8 mouse cellular contexts compared by ENCODE assay signal in the genomic region with DNA sequence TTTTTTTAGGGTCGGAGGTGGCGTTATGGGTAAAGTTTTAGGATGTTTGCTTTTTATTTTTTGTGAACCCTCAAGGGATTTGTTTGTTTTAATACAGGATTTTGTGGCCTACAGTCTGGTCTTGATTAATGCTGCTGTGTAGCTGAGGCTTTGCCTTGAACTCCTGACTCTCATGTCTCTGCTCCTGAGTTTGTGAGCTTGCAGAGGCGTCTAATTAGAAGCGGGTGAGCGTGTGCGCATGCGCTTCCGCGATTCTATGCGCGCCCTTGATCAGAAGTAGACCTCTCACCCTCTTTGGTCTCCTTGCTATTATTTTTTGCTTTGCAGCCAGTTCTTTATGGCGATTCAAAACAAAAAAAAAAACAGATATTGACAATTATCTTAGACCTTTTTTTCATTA. TPM values are rescaled to one million over a fixed set of nuclear protein-coding genes. Genes with fewer than 3 reads are reported as not detected.
DNase-seq lines count a peak whose midpoint lies in the region; ATAC-seq and TF ChIP-seq lines count a peak whose summit lies in the region.

No protein-coding gene starts in this region.

- no peak for TF ChIP-seq CTCF in thymus, adult 2 months (IDR thresholded peaks at IDR 0.05; ENCODE audit: borderline replicate concordance, control insufficient read depth, extremely low read depth, insufficient read depth, low read length, poor library complexity)

- H3K27me3 ChIP-seq in erythroblast, embryonic 14.5 days (ENCODE audit: control insufficient read depth) = no peaks in the 10 kb centered on the region
- H3K27me3 ChIP-seq in thymus, adult 2 months (ENCODE audit: control insufficient read depth, insufficient read depth, low read length) = no peaks in the 10 kb centered on the region

- 90% methylated on average over 12 of the region's 12 CpGs for WGBS in thymus, adult 2 months

- ATAC-seq in erythroblast, adult 5-6 weeks (replicated peaks; ENCODE audit: low FRiP score, poor library complexity, severe bottlenecking) = no peak

- no peaks in the 10 kb centered on the region for H3K9me3 ChIP-seq in erythroblast, embryonic 14.5 days (ENCODE audit: control insufficient read depth, low read length)

- H3K27ac ChIP-seq in thymus, adult 2 months (ENCODE audit: control insufficient read depth, insufficient read depth, low read length) = no peak overlapping the region

- DNase-seq in thymus, postnatal 25 days = peak; percentile 45
- DNase-seq in thymus, adult 2 months = no peak
- DNase-seq in liver = peak; percentile 47
- DNase-seq in thymus, postnatal 4 days = peak; percentile 58
- no peak for DNase-seq in gastrocnemius, postnatal 25 days
- no peak for DNase-seq in kidney, adult 9 months

- peaks cover 46% of the 10 kb centered on the region for H3K4me1 ChIP-seq in erythroblast, embryonic 14.5 days (ENCODE audit: control insufficient read depth)
- no peaks in the 10 kb centered on the region; the same call in 1 of the 2 replicates for H3K4me1 ChIP-seq in thymus, adult 2 months (replicated peaks; ENCODE audit: control insufficient read depth, insufficient read depth, low read length)

- no peak for TF ChIP-seq POLR2A in thymus, adult 2 months (IDR thresholded peaks at IDR 0.05; ENCODE audit: control insufficient read depth, extremely low read depth, insufficient read depth, low read length, poor library complexity)

- peak overlapping the region; percentile 93 for H3K4me3 ChIP-seq in erythroblast, embryonic 14.5 days (replicated peaks)
- H3K4me3 ChIP-seq in thymus, adult 2 months (ENCODE audit: control insufficient read depth, insufficient read depth, low read length) = no peak overlapping the region

- H3K36me3 ChIP-seq in erythroblast, embryonic 14.5 days (ENCODE audit: control insufficient read depth) = peaks cover 39% of the 10 kb centered on the region
- H3K36me3 ChIP-seq in thymus, adult 2 months (ENCODE audit: control insufficient read depth, insufficient read depth, low read length) = no peaks in the 10 kb centered on the region

RNA-seq across cellular contexts. Expression of a gene that starts 1.2 kb away (rescaled TPM):
- polyA plus RNA-seq in erythroblast, embryonic 14.5 days (2012) = 136 and 157 TPM in 2 replicates
- total RNA-seq in erythroblast, adult 5-6 weeks (2015; ENCODE audit: low replicate concordance) = 15.0 and 25.0 TPM in 2 replicates
- total RNA-seq in erythroblast, adult 5-6 weeks (2017; ENCODE audit: low replicate concordance) = 23.4 and 25.2 TPM in 2 replicates
- polyA plus RNA-seq in thymus, adult 2 months (2012; rRNA removed) = 56.7 and 64.7 TPM in 2 replicates
- 10 to 100 TPM; 72.1 to 93.5 TPM for total RNA-seq in gastrocnemius, postnatal 25 days (2021)

RNA-seq across cellular contexts. Expression of a gene that starts 14.5 kb away (rescaled TPM):
- 13.2 and 20.3 TPM in 2 replicates for polyA plus RNA-seq in erythroblast, embryonic 14.5 days (2012)
- total RNA-seq in erythroblast, adult 5-6 weeks (2015; ENCODE audit: low replicate concordance) = 1,365 and 1,400 TPM in 2 replicates
- total RNA-seq in erythroblast, adult 5-6 weeks (2017; ENCODE audit: low replicate concordance) = 1,814 and 2,055 TPM in 2 replicates
- polyA plus RNA-seq in thymus, adult 2 months (2012; rRNA removed) = 279 and 281 TPM in 2 replicates
- total RNA-seq in gastrocnemius, postnatal 25 days (2021) = 100 to 1,000 TPM in 1 of 2 experiments, 10 to 100 TPM in 1; 97.5 to 115 TPM

RNA-seq across cellular contexts. Expression of a gene that starts 57.3 kb away (rescaled TPM):
- polyA plus RNA-seq in erythroblast, embryonic 14.5 days (2012) = 1.2 TPM in 2 replicates
- 6.5 and 10.0 TPM in 2 replicates for total RNA-seq in erythroblast, adult 5-6 weeks (2015; ENCODE audit: low replicate concordance)
- 5.5 and 8.8 TPM in 2 replicates for total RNA-seq in erythroblast, adult 5-6 weeks (2017; ENCODE audit: low replicate concordance)
- 63.2 and 72.5 TPM in 2 replicates for polyA plus RNA-seq in thymus, adult 2 months (2012; rRNA removed)
- total RNA-seq in gastrocnemius, postnatal 25 days (2021) = 1 to 10 TPM; 4.8 to 5.6 TPM

Comparison
In these comparisons a context has a peak if more than half of its experiments do, and no peak if none do; other contexts are left out.
1. DNase-seq: peak in thymus, postnatal 25 days (single experiment), liver (single experiment) and thymus, postnatal 4 days (single experiment); none in thymus, adult 2 months (single experiment), gastrocnemius, postnatal 25 days (single experiment) and kidney, adult 9 months (single experiment).
2. RNA of a gene that starts 14.5 kb away (total RNA-seq): 1,365 to 2,055 TPM in erythroblast, adult 5-6 weeks; 97.5 to 115 TPM in gastrocnemius, postnatal 25 days; every median in the first group is over 10 times any median in the second.